Mouse (Mus musculus) midbrain, embryonic 11.5 days (tissue): ENCODE measurements around the gene Chrm3. TPM values are rescaled to one million over a fixed set of nuclear protein-coding genes. Genes with fewer than 3 reads are reported as not detected.

ENCODE experiments used
- ATAC-seq: fragments of 200-750 bp; cut with Nextera tagmentation; 2 replicates; pipeline ENCODE4 v1.8.0; 2017; ENCODE audit warnings: moderate TSS enrichment, moderate library complexity; ENCODE audit not compliant: low FRiP score
- DNase-seq: peaks from one replicate; pipeline ENCODE4 v3.0.0; 2015; ENCODE audit warnings: low spot score; ENCODE audit errors: missing footprints
- H3K27ac ChIP-seq: fragments of 300-500 bp; sonication (generic); 2 replicates; pipeline ENCODE4 v1.5.1; 2014; ENCODE audit warnings: low read depth, low read length
- H3K27me3 ChIP-seq: fragments of 300-500 bp; sonication (generic); 2 replicates; pipeline ENCODE4 v1.6.1; 2014; ENCODE audit warnings: mild to moderate bottlenecking, low read length, moderate library complexity, mixed read lengths; ENCODE audit not compliant: control insufficient read depth, insufficient read depth
- H3K36me3 ChIP-seq: fragments of 300-500 bp; sonication (generic); 2 replicates; pipeline ENCODE4 v1.6.1; 2014; ENCODE audit warnings: mild to moderate bottlenecking, low read length, moderate library complexity, mixed read lengths; ENCODE audit not compliant: control insufficient read depth, insufficient read depth
- H3K4me1 ChIP-seq: fragments of 300-500 bp; sonication (generic); 2 replicates; pipeline ENCODE4 v1.6.1; 2014; ENCODE audit warnings: low read length; ENCODE audit not compliant: control insufficient read depth, insufficient read depth
- H3K4me2 ChIP-seq: fragments of 300-500 bp; sonication (generic); 2 replicates; pipeline ENCODE4 v1.6.1; 2014; ENCODE audit warnings: mild to moderate bottlenecking, moderate library complexity
- H3K4me3 ChIP-seq: fragments of 300-500 bp; sonication (generic); 2 replicates; pipeline ENCODE4 v1.5.1; 2014; ENCODE audit warnings: low read depth, low read length
- H3K9ac ChIP-seq: fragments of 300-500 bp; sonication (generic); 2 replicates; pipeline ENCODE4 v1.6.1; 2014; ENCODE audit warnings: low read length
- H3K9me3 ChIP-seq: fragments of 300-500 bp; sonication (generic); 2 replicates; pipeline ENCODE4 v1.6.1; 2016; ENCODE audit warnings: low read length; ENCODE audit not compliant: control insufficient read depth
- WGBS: fragments of 180-500 bp; shearing (Covaris S2); extraction: QIAGEN DNeasy Blood & Tissue Kit; methylation state at CpG from one replicate; pipeline ENCODE4 v1.1.7; 2014; 5-methylcytosine and 5-hydroxymethylcytosine counted together
- polyA plus RNA-seq: library from polyadenylated mRNA; unstranded; fragments of >200 nt; fragmentation: Nextera tagmentation; extraction: Ambion mirVana; gene quantifications from 2 replicates; pipeline ENCODE4 v1.2.1, GENCODE M21; 2014

Gene Chrm3
- polyA plus RNA-seq, 1 experiment from 2014 or later, result 0.25 TPM

- Histone ChIP-seq H3K4me3 (no peak overlapping the region), H3K4me2 (no peak overlapping the region), H3K9me3 (no peaks in the 10 kb centered on the region), H3K27ac (no peak overlapping the region), H3K36me3 (no peaks in the 10 kb centered on the region), H3K9ac (no peak overlapping the region), H3K27me3 (no peaks in the 10 kb centered on the region), H3K4me1 (no peaks in the 10 kb centered on the region)
- ATAC-seq (no peak), DNase-seq (no peak)
- WGBS, result 85% methylated on average over 4 of the region's 4 CpGs
Measured at GRCm38 (mm10) chr13:10138878-10139277, 221.8 kb downstream of the Chrm3 start.

GRCm38 (mm10) chr13:10131064-10131463 is 229.6 kb downstream of the Chrm3 start:
- ATAC-seq (no peak), DNase-seq (no peak)
- 76% methylated on average over 2 of the region's 2 CpGs for WGBS
- no peak overlapping the region for H3K4me3 ChIP-seq
- H3K9ac ChIP-seq, result no peak overlapping the region
- H3K27me3 ChIP-seq, result no peaks in the 10 kb centered on the region
- H3K36me3 ChIP-seq, result no peaks in the 10 kb centered on the region
- no peak overlapping the region for H3K4me2 ChIP-seq
- no peak overlapping the region for H3K27ac ChIP-seq
- no peaks in the 10 kb centered on the region for H3K9me3 ChIP-seq
- no peaks in the 10 kb centered on the region for H3K4me1 ChIP-seq

GRCm38 (mm10) chr13:10112211-10112610 is 248.4 kb downstream of the Chrm3 start:
- ATAC-seq (no peak), DNase-seq (no peak)
- WGBS, result 81% methylated on average over 2 of the region's 2 CpGs
- Histone ChIP-seq H3K9ac (no peak overlapping the region), H3K4me3 (no peak overlapping the region), H3K9me3 (no peaks in the 10 kb centered on the region), H3K4me2 (no peak overlapping the region), H3K36me3 (no peaks in the 10 kb centered on the region), H3K27me3 (no peaks in the 10 kb centered on the region), H3K27ac (no peak overlapping the region), H3K4me1 (no peaks in the 10 kb centered on the region)

- no peak for DNase-seq
- H3K4me2 ChIP-seq, result no peak overlapping the region
- no peaks in the 10 kb centered on the region for H3K36me3 ChIP-seq
- no peaks in the 10 kb centered on the region for H3K4me1 ChIP-seq
- 45% methylated on average over 1 of the region's 1 CpGs for WGBS
- no peak overlapping the region for H3K27ac ChIP-seq
- H3K9ac ChIP-seq, result no peak overlapping the region
- no peak overlapping the region for H3K4me3 ChIP-seq
- no peaks in the 10 kb centered on the region for H3K27me3 ChIP-seq
- H3K9me3 ChIP-seq, result no peaks in the 10 kb centered on the region
- no peak for ATAC-seq
Measured at GRCm38 (mm10) chr13:10109542-10109941, 251.1 kb downstream of the Chrm3 start.

- Histone ChIP-seq H3K4me2 (no peak overlapping the region), H3K4me1 (no peaks in the 10 kb centered on the region), H3K4me3 (no peak overlapping the region), H3K27me3 (no peaks in the 10 kb centered on the region), H3K9ac (no peak overlapping the region), H3K9me3 (no peaks in the 10 kb centered on the region), H3K36me3 (no peaks in the 10 kb centered on the region), H3K27ac (no peak overlapping the region)
- 86% methylated on average over 7 of the region's 7 CpGs for WGBS
- DNase-seq (no peak), ATAC-seq (no peak)
Measured at GRCm38 (mm10) chr13:10107331-10107730, 253.3 kb downstream of the Chrm3 start.

- ATAC-seq (no peak), DNase-seq (no peak)
- Histone ChIP-seq H3K4me3 (no peak overlapping the region), H3K4me1 (no peaks in the 10 kb centered on the region), H3K9ac (no peak overlapping the region), H3K36me3 (no peaks in the 10 kb centered on the region), H3K9me3 (no peaks in the 10 kb centered on the region), H3K4me2 (no peak overlapping the region), H3K27me3 (no peaks in the 10 kb centered on the region), H3K27ac (no peak overlapping the region)
- 78% methylated on average over 4 of the region's 4 CpGs for WGBS
Measured at GRCm38 (mm10) chr13:10090778-10091177, 269.9 kb downstream of the Chrm3 start.

GRCm38 (mm10) chr13:10086336-10086735 is 274.3 kb downstream of the Chrm3 start:
- no peak for ATAC-seq

GRCm38 (mm10) chr13:10081896-10082426 is 278.7 kb downstream of the Chrm3 start:
- H3K27me3 ChIP-seq, result no peaks in the 10 kb centered on the region
- 86% methylated on average over 6 of the region's 6 CpGs for WGBS

More at GRCm38 (mm10) chr13:10086336-10086735, 274.3 kb downstream of the Chrm3 start:
- no peaks in the 10 kb centered on the region for H3K36me3 ChIP-seq
- no peak overlapping the region for H3K27ac ChIP-seq
- no peaks in the 10 kb centered on the region for H3K9me3 ChIP-seq
- H3K4me2 ChIP-seq, result no peak overlapping the region
- H3K4me3 ChIP-seq, result no peak overlapping the region
- no peaks in the 10 kb centered on the region for H3K27me3 ChIP-seq
- no peak overlapping the region for H3K9ac ChIP-seq
- 92% methylated on average over 6 of the region's 6 CpGs for WGBS
- no peaks in the 10 kb centered on the region for H3K4me1 ChIP-seq
- no peak for DNase-seq

GRCm38 (mm10) chr13:10071165-10071564 is 289.5 kb downstream of the Chrm3 start:
- Histone ChIP-seq H3K27ac (no peak overlapping the region), H3K4me2 (no peak overlapping the region), H3K9ac (no peak overlapping the region), H3K4me1 (no peaks in the 10 kb centered on the region), H3K4me3 (no peak overlapping the region), H3K27me3 (no peaks in the 10 kb centered on the region), H3K36me3 (no peaks in the 10 kb centered on the region), H3K9me3 (no peaks in the 10 kb centered on the region)
- WGBS, result 53% methylated on average over 5 of the region's 5 CpGs
- DNase-seq (peak; percentile 67), ATAC-seq (peak; percentile 55; the same call in 1 of the 2 replicates)

More at GRCm38 (mm10) chr13:10081896-10082426, 278.7 kb downstream of the Chrm3 start:
- Histone ChIP-seq H3K27ac (no peak overlapping the region), H3K4me3 (no peak overlapping the region), H3K9ac (no peak overlapping the region), H3K36me3 (no peaks in the 10 kb centered on the region), H3K4me2 (no peak overlapping the region), H3K4me1 (no peaks in the 10 kb centered on the region), H3K9me3 (no peaks in the 10 kb centered on the region)
- no peak for ATAC-seq
- DNase-seq, result no peak
